Mouse (Mus musculus) stomach, embryonic 14.5 days (tissue): ENCODE measurements around the gene Rap1b. TPM values are rescaled to one million over a fixed set of nuclear protein-coding genes. Genes with fewer than 3 reads are reported as not detected.

ENCODE experiments used
- ATAC-seq: fragments of 200-750 bp; cut with Nextera tagmentation; 2 replicates; pipeline ENCODE4 v1.8.0; 2017; ENCODE audit warnings: low read depth, moderate TSS enrichment; ENCODE audit not compliant: insufficient number of reproducible peaks, insufficient read depth, low FRiP score
- H3K27ac ChIP-seq: fragments of 300-500 bp; sonication (generic); 2 replicates; pipeline ENCODE4 v1.5.1; 2014; ENCODE audit warnings: mild to moderate bottlenecking, low read length, moderate library complexity, mixed read lengths
- H3K27me3 ChIP-seq: fragments of 300-500 bp; sonication (generic); 2 replicates; pipeline ENCODE4 v1.6.1; 2014; ENCODE audit warnings: low read length, control low read depth, mixed read lengths; ENCODE audit not compliant: control insufficient read depth, insufficient read depth
- H3K36me3 ChIP-seq: fragments of 300-500 bp; sonication (generic); 2 replicates; pipeline ENCODE4 v1.6.1; 2014; ENCODE audit warnings: mild to moderate bottlenecking, control low read depth, low read length, moderate library complexity, mixed read lengths; ENCODE audit not compliant: control insufficient read depth, insufficient read depth
- H3K4me1 ChIP-seq: fragments of 300-500 bp; sonication (generic); 2 replicates; pipeline ENCODE4 v1.6.1; 2014; ENCODE audit warnings: low read length, control low read depth, mixed read lengths; ENCODE audit not compliant: control insufficient read depth, insufficient read depth
- H3K4me2 ChIP-seq: fragments of 300-500 bp; sonication (generic); replicated peaks from 2 replicates; pipeline ENCODE4 v1.6.1; 2014; ENCODE audit warnings: low read depth, low read length, control low read depth
- H3K4me3 ChIP-seq: fragments of 300-500 bp; sonication (generic); 2 replicates; pipeline ENCODE4 v1.5.1; 2014; ENCODE audit warnings: low read depth, low read length, control low read depth
- H3K9ac ChIP-seq: fragments of 300-500 bp; sonication (generic); replicated peaks from 2 replicates; pipeline ENCODE4 v1.6.1; 2014; ENCODE audit warnings: low read depth, mild to moderate bottlenecking, control low read depth, low read length, moderate library complexity, mixed read lengths
- H3K9me3 ChIP-seq: fragments of 300-500 bp; sonication (generic); 2 replicates; pipeline ENCODE4 v1.6.1; 2016; ENCODE audit warnings: low read depth, low read length, control low read depth; ENCODE audit not compliant: control insufficient read depth
- WGBS: fragments of 180-500 bp; shearing (Covaris S2); extraction: QIAGEN DNeasy Blood & Tissue Kit; methylation state at CpG from one replicate; pipeline ENCODE4 v1.1.7; 2014; 5-methylcytosine and 5-hydroxymethylcytosine counted together
- polyA plus RNA-seq: library from polyadenylated mRNA; unstranded; fragments of >200 nt; fragmentation: Nextera tagmentation; extraction: Ambion mirVana; gene quantifications from 2 replicates; pipeline ENCODE4 v1.2.1, GENCODE M21; 2014

Rap1b gene
- polyA plus RNA-seq, 1 experiment from 2014 or later = 178 TPM

- Histone ChIP-seq H3K9me3 (no peaks in the 10 kb centered on the region), H3K4me1 (peaks cover 8% of the 10 kb centered on the region; the same call in 1 of the 2 replicates), H3K4me3 (no peak overlapping the region), H3K36me3 (peaks cover 3% of the 10 kb centered on the region; the same call in 1 of the 2 replicates), H3K27ac (no peak overlapping the region), H3K4me2 (no peak overlapping the region), H3K9ac (no peak overlapping the region), H3K27me3 (no peaks in the 10 kb centered on the region)
- no peak for ATAC-seq
- 56% methylated on average over 4 of the region's 4 CpGs for WGBS
These were observed 17.3 kb downstream of the Rap1b start for GRCm38 (mm10) chr10:117828536-117828935.

GRCm38 (mm10) chr10:117824647-117825046, 21.2 kb downstream of the Rap1b start:
- no peaks in the 10 kb centered on the region for H3K27me3 ChIP-seq
- H3K4me2 ChIP-seq = no peak overlapping the region
- H3K9ac ChIP-seq = no peak overlapping the region
- H3K36me3 ChIP-seq = peaks cover 39% of the 10 kb centered on the region
- no peak overlapping the region for H3K27ac ChIP-seq
- no peaks in the 10 kb centered on the region for H3K9me3 ChIP-seq
- no peak for ATAC-seq
- H3K4me3 ChIP-seq = no peak overlapping the region
- 75% methylated on average over 4 of the region's 4 CpGs for WGBS
- H3K4me1 ChIP-seq = peaks cover 8% of the 10 kb centered on the region; the same call in 1 of the 2 replicates

- Histone ChIP-seq H3K4me1 (peaks cover 5% of the 10 kb centered on the region; the same call in 1 of the 2 replicates), H3K4me3 (no peak overlapping the region), H3K9ac (no peak overlapping the region), H3K4me2 (no peak overlapping the region), H3K9me3 (no peaks in the 10 kb centered on the region), H3K36me3 (peaks cover 42% of the 10 kb centered on the region), H3K27ac (no peak overlapping the region), H3K27me3 (no peaks in the 10 kb centered on the region)
- ATAC-seq = no peak
- 76% methylated on average over 4 of the region's 4 CpGs for WGBS
These were observed 21.7 kb downstream of the Rap1b start for GRCm38 (mm10) chr10:117824139-117824538.

GRCm38 (mm10) chr10:117823321-117823720, 22.5 kb downstream of the Rap1b start:
- Histone ChIP-seq H3K9me3 (no peaks in the 10 kb centered on the region), H3K36me3 (peaks cover 47% of the 10 kb centered on the region), H3K4me2 (no peak overlapping the region), H3K4me3 (no peak overlapping the region), H3K27me3 (no peaks in the 10 kb centered on the region), H3K27ac (no peak overlapping the region), H3K4me1 (0 out of 2 replicates have a peak, but pooled peaks cover 3% of the 10 kb centered on the region), H3K9ac (no peak overlapping the region)
- WGBS = 72% methylated on average over 6 of the region's 6 CpGs
- ATAC-seq = no peak

GRCm38 (mm10) chr10:117818600-117818999, 27.2 kb downstream of the Rap1b start:
- Histone ChIP-seq H3K27me3 (no peaks in the 10 kb centered on the region), H3K4me1 (no peaks in the 10 kb centered on the region), H3K9me3 (no peaks in the 10 kb centered on the region), H3K4me2 (no peak overlapping the region), H3K36me3 (peaks cover 65% of the 10 kb centered on the region), H3K4me3 (no peak overlapping the region), H3K9ac (no peak overlapping the region), H3K27ac (no peak overlapping the region)
- no peak for ATAC-seq
- WGBS = 87% methylated on average over 6 of the region's 6 CpGs

- no peaks in the 10 kb centered on the region for H3K9me3 ChIP-seq
- no peak overlapping the region for H3K4me2 ChIP-seq
- 95% methylated on average over 6 of the region's 6 CpGs for WGBS
- H3K27ac ChIP-seq = no peak overlapping the region
- ATAC-seq = no peak
- H3K4me3 ChIP-seq = no peak overlapping the region
- H3K9ac ChIP-seq = no peak overlapping the region
- no peaks in the 10 kb centered on the region for H3K4me1 ChIP-seq
- peaks cover 56% of the 10 kb centered on the region for H3K36me3 ChIP-seq
- no peaks in the 10 kb centered on the region for H3K27me3 ChIP-seq
These were observed 29.1 kb downstream of the Rap1b start for GRCm38 (mm10) chr10:117816721-117817120.

GRCm38 (mm10) chr10:117812501-117812900, 33.3 kb downstream of the Rap1b start:
- H3K4me2 ChIP-seq = no peak overlapping the region
- H3K36me3 ChIP-seq = peaks cover 25% of the 10 kb centered on the region

GRCm38 (mm10) chr10:117811555-117811954, 34.3 kb downstream of the Rap1b start:
- no peak for ATAC-seq
- Histone ChIP-seq H3K4me1 (no peaks in the 10 kb centered on the region), H3K27ac (no peak overlapping the region), H3K9ac (no peak overlapping the region), H3K36me3 (peaks cover 20% of the 10 kb centered on the region), H3K27me3 (no peaks in the 10 kb centered on the region), H3K4me2 (no peak overlapping the region), H3K9me3 (no peaks in the 10 kb centered on the region), H3K4me3 (no peak overlapping the region)
- 94% methylated on average over 8 of the region's 8 CpGs for WGBS

More at GRCm38 (mm10) chr10:117812501-117812900, 33.3 kb downstream of the Rap1b start:
- no peak for ATAC-seq
- Histone ChIP-seq H3K9ac (no peak overlapping the region), H3K27ac (no peak overlapping the region), H3K27me3 (no peaks in the 10 kb centered on the region), H3K4me1 (no peaks in the 10 kb centered on the region), H3K4me3 (no peak overlapping the region), H3K9me3 (no peaks in the 10 kb centered on the region)
- 90% methylated on average over 2 of the region's 2 CpGs for WGBS

GRCm38 (mm10) chr10:117810506-117810905, 35.3 kb downstream of the Rap1b start:
- H3K4me2 ChIP-seq = no peak overlapping the region
- no peaks in the 10 kb centered on the region for H3K27me3 ChIP-seq
- no peaks in the 10 kb centered on the region for H3K9me3 ChIP-seq
- no peak overlapping the region for H3K27ac ChIP-seq
- no peak overlapping the region for H3K9ac ChIP-seq
- H3K36me3 ChIP-seq = peaks cover 11% of the 10 kb centered on the region
- no peaks in the 10 kb centered on the region for H3K4me1 ChIP-seq
- ATAC-seq = no peak
- 79% methylated on average over 11 of the region's 11 CpGs for WGBS
- H3K4me3 ChIP-seq = no peak overlapping the region
